12 mouse cellular contexts compared by ENCODE assay signal in genomic region chr1:90518584-90519265, GRCm38 (mm10).
DNase-seq lines count a peak whose midpoint lies in the region; ATAC-seq and TF ChIP-seq lines count a peak whose summit lies in the region.
"Had no signal": no experiment of that assay in that cellular context is flagged by ENCODE, and none has a peak within 500 bp of the region (broad histone marks: within the 10 kb centered on the region; RNA-seq: fewer than 3 reads in every experiment).

No protein-coding gene starts in this region.

- TF ChIP-seq CTCF in stomach, postnatal 0 days (IDR thresholded peaks at IDR 0.05; ENCODE audit: low read depth): no peak

- H3K4me1 ChIP-seq in midbrain, embryonic 14.5 days (ENCODE audit: control insufficient read depth, insufficient read depth, low read length): 0 out of 2 replicates have a peak, but pooled peaks cover 4% of the 10 kb centered on the region
- peaks cover 7% of the 10 kb centered on the region; the same call in 1 of the 2 replicates for H3K4me1 ChIP-seq in midbrain, embryonic 13.5 days (replicated peaks)
- peaks cover 51% of the 10 kb centered on the region for H3K4me1 ChIP-seq in embryonic facial prominence, embryonic 10.5 days
- H3K4me1 ChIP-seq in stomach, postnatal 0 days (replicated peaks; ENCODE audit: control insufficient read depth, insufficient read depth): peaks cover 4% of the 10 kb centered on the region; the same call in 1 of the 2 replicates

- no peak overlapping the region for H3K9ac ChIP-seq in midbrain, embryonic 14.5 days (replicated peaks; ENCODE audit: low read length)
- H3K9ac ChIP-seq in midbrain, embryonic 13.5 days (replicated peaks): no peak overlapping the region
- H3K9ac ChIP-seq in stomach, postnatal 0 days (ENCODE audit: low read length): no peak overlapping the region
- H3K9ac ChIP-seq: heart, embryonic 12.5 days; hindbrain, embryonic 15.5 days had no signal

- H3K9me3 ChIP-seq in midbrain, embryonic 14.5 days (ENCODE audit: control insufficient read depth, low read length): no peaks in the 10 kb centered on the region
- no peaks in the 10 kb centered on the region for H3K9me3 ChIP-seq in midbrain, embryonic 13.5 days
- H3K9me3 ChIP-seq in embryonic facial prominence, embryonic 10.5 days: no peaks in the 10 kb centered on the region
- H3K9me3 ChIP-seq in stomach, postnatal 0 days (ENCODE audit: control insufficient read depth, low read length): no peaks in the 10 kb centered on the region
- H3K9me3 ChIP-seq: heart, embryonic 12.5 days; hindbrain, embryonic 15.5 days had no signal

- no peak overlapping the region for H3K27ac ChIP-seq in midbrain, embryonic 14.5 days (replicated peaks; ENCODE audit: low read depth, low read length)
- H3K27ac ChIP-seq in midbrain, embryonic 13.5 days: no peak overlapping the region
- H3K27ac ChIP-seq in embryonic facial prominence, embryonic 10.5 days (replicated peaks): peak overlapping the region; percentile 83
- peak overlapping the region; percentile 30; the same call in 1 of the 2 replicates for H3K27ac ChIP-seq in stomach, postnatal 0 days (replicated peaks)
- H3K27ac ChIP-seq: hindbrain, embryonic 15.5 days; layer of hippocampus, adult 2 months had no signal

- no peak overlapping the region for H3K4me3 ChIP-seq in midbrain, embryonic 14.5 days (replicated peaks; ENCODE audit: low read depth, low read length)
- H3K4me3 ChIP-seq in midbrain, embryonic 13.5 days (replicated peaks): no peak overlapping the region
- no peak overlapping the region for H3K4me3 ChIP-seq in embryonic facial prominence, embryonic 10.5 days
- H3K4me3 ChIP-seq in stomach, postnatal 0 days (ENCODE audit: low read depth, low read length): no peak overlapping the region
- H3K4me3 ChIP-seq: heart, embryonic 12.5 days; hindbrain, embryonic 15.5 days; layer of hippocampus, adult 2 months had no signal

- WGBS in midbrain, embryonic 14.5 days: 63% methylated on average over 9 of the region's 9 CpGs
- 56% methylated on average over 9 of the region's 9 CpGs for WGBS in midbrain, embryonic 13.5 days
- WGBS in embryonic facial prominence, embryonic 10.5 days: 76% methylated on average over 9 of the region's 9 CpGs
- 38% methylated on average over 9 of the region's 9 CpGs for WGBS in stomach, postnatal 0 days

- DNase-seq in midbrain, embryonic 14.5 days: peak; percentile 3
- no peak for DNase-seq in embryonic facial prominence, embryonic 10.5 days (ENCODE audit: low spot score)
- DNase-seq in kidney, postnatal 10 days: peak; percentile 31
- DNase-seq in stomach, postnatal 0 days (ENCODE audit: low spot score): no peak
- DNase-seq in MN1 (ENCODE audit: low spot score): no peak
- DNase-seq: cerebellum, adult 18-20 months; lung, postnatal 10 days had no signal

- no peak for TF ChIP-seq EP300 in stomach, postnatal 0 days (optimal IDR thresholded peaks at IDR 0.05)

- H3K27me3 ChIP-seq in midbrain, embryonic 14.5 days (ENCODE audit: control insufficient read depth, insufficient read depth, low read length): no peaks in the 10 kb centered on the region
- no peaks in the 10 kb centered on the region for H3K27me3 ChIP-seq in midbrain, embryonic 13.5 days
- no peaks in the 10 kb centered on the region; the same call in 1 of the 2 replicates for H3K27me3 ChIP-seq in embryonic facial prominence, embryonic 10.5 days (replicated peaks; ENCODE audit: low read depth, poor library complexity, severe bottlenecking)
- no peaks in the 10 kb centered on the region for H3K27me3 ChIP-seq in stomach, postnatal 0 days (ENCODE audit: control insufficient read depth, insufficient read depth, low read length)
- H3K27me3 ChIP-seq: heart, embryonic 12.5 days; hindbrain, embryonic 15.5 days had no signal

- no peak for ATAC-seq in midbrain, embryonic 14.5 days (ENCODE audit: low FRiP score, low TSS enrichment)
- ATAC-seq in midbrain, embryonic 13.5 days: no peak
- ATAC-seq in stomach, postnatal 0 days (ENCODE audit: low FRiP score, low TSS enrichment): no peak
- ATAC-seq in activated CD4-positive, CD25-positive, alpha-beta regulatory T cell, adult 4 months: no peak

- no peak overlapping the region for H3K4me2 ChIP-seq in midbrain, embryonic 14.5 days (ENCODE audit: low read length)
- no peak overlapping the region for H3K4me2 ChIP-seq in midbrain, embryonic 13.5 days (replicated peaks)
- H3K4me2 ChIP-seq in stomach, postnatal 0 days (replicated peaks; ENCODE audit: low read depth): no peak overlapping the region
- H3K4me2 ChIP-seq: heart, embryonic 12.5 days; hindbrain, embryonic 15.5 days had no signal

- H3K36me3 ChIP-seq in midbrain, embryonic 14.5 days (ENCODE audit: control insufficient read depth, insufficient read depth, low read length): no peaks in the 10 kb centered on the region
- no peaks in the 10 kb centered on the region for H3K36me3 ChIP-seq in midbrain, embryonic 13.5 days
- H3K36me3 ChIP-seq in embryonic facial prominence, embryonic 10.5 days (replicated peaks): no peaks in the 10 kb centered on the region
- H3K36me3 ChIP-seq in stomach, postnatal 0 days (ENCODE audit: control insufficient read depth, insufficient read depth, low read length): no peaks in the 10 kb centered on the region
- H3K36me3 ChIP-seq: heart, embryonic 12.5 days; hindbrain, embryonic 15.5 days had no signal

Comparison
In these comparisons a context has a peak if more than half of its experiments do, and no peak if none do; other contexts are left out.
1. DNase-seq: peak in midbrain, embryonic 14.5 days (single experiment) and kidney, postnatal 10 days (single experiment); none in embryonic facial prominence, embryonic 10.5 days (single experiment), stomach, postnatal 0 days (single experiment) and MN1 (single experiment).
2. H3K27ac ChIP-seq: peak in embryonic facial prominence, embryonic 10.5 days (single experiment) and stomach, postnatal 0 days (single experiment); none in midbrain, embryonic 14.5 days (single experiment) and midbrain, embryonic 13.5 days (single experiment).